Mouse (Mus musculus) macrophage (primary cell): ENCODE results near the gene Coq4. TPM values are rescaled to one million over a fixed set of nuclear protein-coding genes. Genes with fewer than 3 reads are reported as not detected.
"Not testable (repeated sequence)": the region's sequence is repeated elsewhere in the genome, so short reads cannot be mapped to it uniquely, and the experiment has no call there.

ENCODE experiments used
- H3K27ac ChIP-seq: fragments of 350-480 bp; formaldehyde crosslinking; 2 replicates; pipeline ENCODE4 v1.9.0; 2021
- H3K36me3 ChIP-seq: fragments of 350-480 bp; formaldehyde crosslinking; 2 replicates; pipeline ENCODE4 v1.9.0; 2021; ENCODE audit errors: inconsistent target
- H3K4me3 ChIP-seq: fragments of 350-480 bp; formaldehyde crosslinking; 2 replicates; pipeline ENCODE4 v1.9.0; 2021; ENCODE audit errors: inconsistent target
- H3K79me2 ChIP-seq: fragments of 350-480 bp; formaldehyde crosslinking; 2 replicates; pipeline ENCODE4 v1.9.0; 2021; ENCODE audit errors: inconsistent target
- WGBS: methylation state at CpG from one replicate; pipeline ENCODE4 v1.1.7; 2026; ENCODE audit warnings: inconsistent platforms; ENCODE audit not compliant: missing documents; 5-methylcytosine and 5-hydroxymethylcytosine counted together
- polyA plus RNA-seq: library from polyadenylated mRNA; stranded (reverse); fragments of 250-400 nt; gene quantifications from 3 replicates; pipeline ENCODE4 v1.2.4, GENCODE M21; 2018; ENCODE audit warnings: inconsistent platforms

Gene Coq4
- polyA plus RNA-seq, 1 experiment from 2014 or later = 2.9 TPM

DNA sequence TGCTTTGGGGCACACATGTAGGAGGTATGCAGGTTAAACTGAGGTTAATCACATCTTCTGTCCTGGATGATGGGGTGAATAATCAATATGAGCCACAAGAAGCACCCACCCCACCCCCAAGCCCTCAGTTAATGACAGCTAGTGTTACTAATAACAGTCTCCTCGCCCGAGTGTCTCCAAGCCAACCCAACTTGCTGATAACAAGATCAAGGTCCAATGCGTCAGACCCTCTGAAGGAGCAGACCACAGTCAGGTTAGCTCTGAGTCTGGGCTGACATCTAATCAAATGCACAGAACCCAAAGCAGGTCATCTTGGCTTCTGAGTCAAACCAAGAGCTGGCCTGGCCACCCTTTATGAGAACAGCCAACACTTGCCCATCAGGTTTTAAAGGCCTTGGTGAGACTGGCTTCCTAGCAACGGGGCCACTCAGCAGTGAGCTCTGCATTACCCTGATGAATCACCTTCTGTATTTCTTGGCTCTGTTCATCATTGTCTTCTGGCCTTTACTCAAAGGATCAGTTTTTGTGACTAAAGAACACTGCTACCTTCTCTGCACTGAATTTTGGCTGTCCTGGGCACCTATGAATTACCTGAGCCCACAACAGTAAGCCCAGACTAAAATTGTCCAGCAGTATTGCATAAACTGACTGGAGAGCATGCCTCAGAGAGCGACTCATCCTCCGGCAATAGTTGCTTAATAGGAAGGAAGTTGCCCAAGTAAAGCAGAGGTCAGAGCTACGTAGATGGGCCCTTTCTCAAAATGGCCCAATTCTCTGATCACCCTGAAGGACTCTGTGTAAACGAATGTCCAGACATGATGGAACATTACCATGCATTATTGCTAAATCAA, 15.5 kb upstream of the Coq4 start:
- Histone ChIP-seq H3K4me3 (no peak overlapping the region), H3K27ac (peak overlapping the region; percentile 79), H3K79me2 (no peaks in the 10 kb centered on the region), H3K36me3 (peaks cover under 1% of the 10 kb centered on the region; the same call in 1 of the 2 replicates)
- 39% methylated on average over 8 of the region's 8 CpGs for WGBS

DNA sequence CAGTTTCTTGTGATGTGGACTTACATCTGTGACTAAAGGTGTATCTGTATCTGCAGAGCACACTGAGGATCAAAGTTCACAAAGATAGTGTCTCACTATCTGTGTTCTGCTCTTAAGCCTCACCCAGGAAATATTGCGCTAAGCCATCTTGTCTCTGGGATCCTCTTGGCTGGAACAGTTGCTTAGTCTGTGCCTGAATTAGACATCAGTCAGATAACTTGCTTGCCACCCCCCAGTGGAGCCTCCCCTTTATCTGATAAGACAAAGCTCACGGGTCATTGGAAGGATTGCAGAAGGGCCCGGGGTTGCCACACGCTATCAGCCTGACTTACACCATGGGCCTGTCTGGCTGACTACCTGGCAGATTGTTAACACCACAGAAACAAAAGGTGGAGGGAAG, 14.0 kb upstream of the Coq4 start:
- Histone ChIP-seq H3K36me3 (peaks cover 15% of the 10 kb centered on the region), H3K27ac (no peak overlapping the region), H3K79me2 (no peaks in the 10 kb centered on the region)

GRCm38 (mm10) chr2:29781256-29781655, 6.0 kb upstream of the Coq4 start:
- H3K79me2 ChIP-seq = peaks cover 10% of the 10 kb centered on the region
- not testable (repeated sequence) for H3K27ac ChIP-seq

More for the DNA sequence above, 14.0 kb upstream of the Coq4 start:
- WGBS = 77% methylated on average over 4 of the region's 4 CpGs
- H3K4me3 ChIP-seq = no peak overlapping the region

DNA sequence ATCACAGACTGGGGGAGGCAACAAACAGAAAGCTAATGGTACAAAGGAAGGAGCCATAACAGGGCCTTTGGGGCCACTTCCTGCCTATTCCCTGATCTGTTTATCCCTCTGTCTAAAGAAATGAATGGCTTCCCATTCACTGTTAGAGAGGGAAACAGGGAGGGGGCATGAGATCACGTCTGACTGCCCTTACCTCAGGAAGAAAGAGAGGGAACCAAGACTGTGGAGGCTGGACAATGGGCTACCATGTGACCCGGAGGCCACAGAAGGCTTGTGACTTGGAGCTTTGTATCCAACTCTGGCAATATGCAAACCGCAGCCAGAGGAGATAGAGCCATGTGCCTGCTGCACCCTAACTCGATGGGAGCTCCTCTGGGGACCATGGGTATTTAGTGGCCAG, 3.0 kb upstream of the Coq4 start:
- no peak overlapping the region for H3K27ac ChIP-seq
- 71% methylated on average over 4 of the region's 4 CpGs for WGBS
- peaks cover 23% of the 10 kb centered on the region for H3K79me2 ChIP-seq
- peaks cover 53% of the 10 kb centered on the region for H3K36me3 ChIP-seq
- H3K4me3 ChIP-seq = no peak overlapping the region

More at GRCm38 (mm10) chr2:29781256-29781655, 6.0 kb upstream of the Coq4 start:
- H3K4me3 ChIP-seq = not testable (repeated sequence)
- 89% methylated on average over 1 of the region's 2 CpGs for whole genome bisulfite sequencing
- H3K36me3 ChIP-seq = peaks cover 78% of the 10 kb centered on the region

- WGBS = 1% methylated on average over 44 of the region's 45 CpGs
- Histone ChIP-seq H3K27ac (peak within 1 kb of the TSS; percentile 52), H3K36me3 (peaks cover 22% of the 10 kb centered on the region), H3K4me3 (peak within 1 kb of the TSS; percentile 62), H3K79me2 (peaks cover 23% of the 10 kb centered on the region)
Observed at GRCm38 (mm10) chr2:29787937-29788681, 816 bp downstream of the Coq4 start, which contains the start of gene Trub2. Gene Trub2 (minus strand): TSS chr2:29788502.

DNA sequence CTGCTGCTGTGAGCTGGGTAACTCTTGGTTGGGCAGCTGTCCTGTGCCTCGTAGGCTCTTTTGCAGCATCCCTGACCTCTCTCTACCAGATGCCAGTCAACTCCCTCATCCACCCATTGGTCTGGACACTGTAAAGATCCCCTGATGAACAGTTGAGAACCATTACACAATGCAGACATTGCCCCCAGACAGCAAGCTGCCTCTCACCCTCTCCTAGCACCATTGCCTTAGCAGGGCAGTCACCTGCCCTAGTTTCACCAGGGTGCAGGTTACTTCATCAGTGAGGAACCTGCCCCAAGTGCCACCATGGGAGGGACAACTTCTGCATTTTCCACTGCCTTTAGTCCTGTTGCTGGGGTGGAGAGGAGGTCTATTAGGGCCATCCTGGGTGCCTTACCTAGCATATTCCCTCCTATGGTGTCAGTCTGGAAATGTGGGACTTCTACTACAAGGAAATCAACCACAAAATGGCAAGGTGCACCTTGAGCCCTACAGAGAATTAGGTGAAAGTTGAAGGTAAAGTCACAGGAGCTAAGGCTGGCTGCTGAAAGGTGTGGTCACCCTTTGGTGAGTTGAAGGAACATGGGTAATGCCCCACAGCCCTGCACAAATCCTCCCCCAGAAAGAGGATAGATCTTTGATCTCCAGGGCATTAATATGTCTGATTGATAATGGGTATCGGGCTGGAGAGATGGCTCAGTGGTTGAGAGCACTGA, 5.6 kb downstream of the Coq4 start:
- H3K79me2 ChIP-seq = no peaks in the 10 kb centered on the region
- no peak overlapping the region for H3K4me3 ChIP-seq
- no peaks in the 10 kb centered on the region for H3K36me3 ChIP-seq
- H3K27ac ChIP-seq = no peak overlapping the region
- WGBS = 95% methylated on average over 2 of the region's 2 CpGs

DNA sequence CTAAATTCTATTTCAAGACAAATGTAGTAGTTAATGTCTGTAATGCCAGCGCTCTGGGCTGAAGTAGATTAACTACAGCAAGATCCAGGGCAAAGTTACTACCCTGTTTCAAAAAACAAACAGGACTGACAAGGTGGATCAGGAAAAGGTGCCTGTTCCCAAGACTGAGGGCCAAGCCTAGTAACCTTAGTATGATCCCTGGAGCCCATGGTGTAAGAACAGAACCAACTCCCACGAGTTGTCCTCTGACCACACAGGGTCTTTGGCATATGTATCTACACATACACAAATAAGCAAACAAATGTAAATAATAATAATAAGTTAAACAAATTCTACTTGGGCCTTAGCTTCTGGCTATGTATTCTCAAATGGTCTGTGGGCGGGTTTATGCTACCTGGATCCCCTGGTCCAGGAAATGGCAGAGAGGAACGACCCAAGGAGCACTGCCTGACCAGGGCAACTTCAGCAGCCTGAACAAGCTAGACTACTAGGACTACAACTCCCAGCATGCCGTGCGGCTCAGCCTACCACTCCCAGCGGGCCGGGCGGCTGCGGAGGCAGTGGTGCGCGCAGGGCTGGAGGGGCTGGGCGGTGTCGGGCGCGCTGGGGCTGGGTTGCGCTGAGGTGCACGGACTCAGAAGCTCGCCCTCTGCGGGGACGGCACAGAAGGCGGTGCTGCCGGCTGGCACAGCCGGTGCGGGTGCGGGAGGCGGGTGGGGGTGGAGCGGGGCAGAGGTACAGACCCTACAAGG, 15.0 kb downstream of the Coq4 start, which contains the start of gene Slc27a4:
Gene Slc27a4, plus strand, starts transcription at position 560 of the 752 bp plus-strand sequence.
- peak within 1 kb of the TSS; percentile 67 for H3K4me3 ChIP-seq
- no peak within 1 kb of the TSS for H3K27ac ChIP-seq
- WGBS = 3% methylated on average over 28 of the region's 28 CpGs
- H3K79me2 ChIP-seq = no peaks in the 10 kb centered on the region
- peaks cover 19% of the 10 kb centered on the region; the same call in 1 of the 2 replicates for H3K36me3 ChIP-seq

DNA sequence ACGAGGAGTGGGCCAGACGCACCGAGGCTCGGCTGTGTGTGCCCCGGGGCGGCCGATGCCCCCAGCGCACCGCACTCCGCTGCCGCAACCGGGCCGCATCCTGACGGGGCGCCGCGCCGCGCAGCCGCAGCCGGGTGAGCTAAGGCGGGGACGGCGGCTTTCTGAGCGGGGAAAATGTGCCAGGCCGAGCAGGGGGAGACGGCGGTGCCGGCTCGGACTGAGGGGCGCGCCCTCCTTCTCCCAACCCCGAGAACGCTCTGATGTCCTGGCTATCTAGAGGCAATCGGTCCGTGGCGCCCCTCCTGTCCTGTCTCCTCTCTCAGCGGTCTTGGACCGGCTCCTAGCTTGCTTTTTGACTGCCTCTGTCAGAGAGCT, 15.5 kb downstream of the Coq4 start:
- no peak overlapping the region for H3K27ac ChIP-seq

GRCm38 (mm10) chr2:29803400-29803831, 16.1 kb downstream of the Coq4 start:
- no peaks in the 10 kb centered on the region for H3K79me2 ChIP-seq
- 48% methylated on average over 6 of the region's 6 CpGs for WGBS

More for the DNA sequence above, 15.5 kb downstream of the Coq4 start:
- Histone ChIP-seq H3K4me3 (peak overlapping the region; percentile 67), H3K79me2 (no peaks in the 10 kb centered on the region), H3K36me3 (peaks cover 25% of the 10 kb centered on the region; the same call in 1 of the 2 replicates)
- WGBS = 0% methylated on average over 32 of the region's 39 CpGs

DNA sequence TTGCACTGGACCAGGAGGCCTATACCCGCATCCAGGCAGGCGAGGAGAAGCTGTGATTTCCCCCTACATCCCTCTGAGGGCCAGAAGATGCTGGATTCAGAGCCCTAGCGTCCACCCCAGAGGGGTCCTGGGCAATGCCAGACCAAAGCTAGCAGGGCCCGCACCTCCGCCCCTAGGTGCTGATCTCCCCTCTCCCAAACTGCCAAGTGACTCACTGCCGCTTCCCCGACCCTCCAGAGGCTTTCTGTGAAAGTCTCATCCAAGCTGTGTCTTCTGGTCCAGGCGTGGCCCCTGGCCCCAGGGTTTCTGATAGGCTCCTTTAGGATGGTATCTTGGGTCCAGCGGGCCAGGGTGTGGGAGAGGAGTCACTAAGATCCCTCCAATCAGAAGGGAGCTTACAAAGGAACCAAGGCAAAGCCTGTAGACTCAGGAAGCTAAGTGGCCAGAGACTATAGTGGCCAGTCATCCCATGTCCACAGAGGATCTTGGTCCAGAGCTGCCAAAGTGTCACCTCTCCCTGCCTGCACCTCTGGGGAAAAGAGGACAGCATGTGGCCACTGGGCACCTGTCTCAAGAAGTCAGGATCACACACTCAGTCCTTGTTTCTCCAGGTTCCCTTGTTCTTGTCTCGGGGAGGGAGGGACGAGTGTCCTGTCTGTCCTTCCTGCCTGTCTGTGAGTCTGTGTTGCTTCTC, 28.5 kb downstream of the Coq4 start:
- Histone ChIP-seq H3K79me2 (no peaks in the 10 kb centered on the region), H3K36me3 (peaks cover 49% of the 10 kb centered on the region; the same call in 1 of the 2 replicates), H3K4me3 (no peak overlapping the region), H3K27ac (no peak overlapping the region)
- WGBS = 92% methylated on average over 11 of the region's 11 CpGs

More at GRCm38 (mm10) chr2:29803400-29803831, 16.1 kb downstream of the Coq4 start:
- H3K27ac ChIP-seq = no peak overlapping the region
- peaks cover 28% of the 10 kb centered on the region; the same call in 1 of the 2 replicates for H3K36me3 ChIP-seq
- peak overlapping the region; percentile 67 for H3K4me3 ChIP-seq

- H3K4me3 ChIP-seq = no peak overlapping the region
- no peak overlapping the region for H3K27ac ChIP-seq
- H3K36me3 ChIP-seq = peaks cover 32% of the 10 kb centered on the region; the same call in 1 of the 2 replicates
- WGBS = 56% methylated on average over 7 of the region's 8 CpGs
- no peaks in the 10 kb centered on the region for H3K79me2 ChIP-seq
Observed at GRCm38 (mm10) chr2:29817426-29818232, 30.3 kb downstream of the Coq4 start.

DNA sequence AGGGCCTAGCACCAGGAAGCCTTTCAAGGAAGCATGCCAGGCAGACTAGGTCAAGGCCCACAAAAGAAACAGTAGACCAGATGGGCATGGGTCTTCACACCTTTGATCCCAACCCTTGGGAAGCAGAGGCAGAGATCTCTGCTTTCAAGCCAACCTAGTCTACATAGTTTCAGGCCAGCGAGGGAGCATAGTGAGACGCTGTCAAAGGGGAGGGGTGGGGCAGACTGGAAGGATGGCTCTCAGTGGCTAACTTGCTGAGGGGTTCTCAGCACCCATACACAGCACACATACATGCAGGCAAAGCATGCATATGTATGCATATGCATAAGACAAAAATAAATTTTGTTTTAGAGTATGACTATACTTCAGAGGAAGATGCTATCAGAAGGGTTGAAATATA, 32.1 kb downstream of the Coq4 start:
- no peak overlapping the region for H3K4me3 ChIP-seq
- peaks cover 18% of the 10 kb centered on the region; the same call in 1 of the 2 replicates for H3K36me3 ChIP-seq
- no peaks in the 10 kb centered on the region for H3K79me2 ChIP-seq
- WGBS = 74% methylated on average over 2 of the region's 2 CpGs
- no peak overlapping the region for H3K27ac ChIP-seq
